24 mouse cellular contexts compared by ENCODE assay signal in genomic region chr4:53410752-53411151, GRCm38 (mm10). TPM values are rescaled to one million over a fixed set of nuclear protein-coding genes. Genes with fewer than 3 reads are reported as not detected.
DNase-seq lines count a peak whose midpoint lies in the region; ATAC-seq lines count a peak whose summit lies in the region.
"Had no signal": no experiment of that assay in that cellular context is flagged by ENCODE, and none has a peak within 500 bp of the region (broad histone marks: within the 10 kb centered on the region; RNA-seq: fewer than 3 reads in every experiment).

No protein-coding gene starts in this region.

- ATAC-seq in common myeloid progenitor, adult 5-6 weeks (replicated peaks; ENCODE audit: low read depth, poor library complexity, severe bottlenecking), result peak; percentile 53
- ATAC-seq in neutrophil, adult 5-6 weeks (ENCODE audit: extremely low read depth, insufficient number of reproducible peaks, low FRiP score, poor library complexity, severe bottlenecking), result peak; percentile 58; the same call in 1 of the 2 replicates
- ATAC-seq in megakaryocyte-erythroid progenitor cell, adult 5-6 weeks (replicated peaks; ENCODE audit: low FRiP score, low TSS enrichment, poor library complexity, severe bottlenecking), result no peak
- ATAC-seq in forebrain, embryonic 16.5 days, result no peak
- ATAC-seq: activated CD4-positive, CD25-positive, alpha-beta regulatory T cell, adult 4 months; forebrain, embryonic 14.5 days; intestine, embryonic 15.5 days; Patski had no signal

- no peak overlapping the region for H3K4me2 ChIP-seq in forebrain, embryonic 16.5 days (ENCODE audit: low read length)
- H3K4me2 ChIP-seq: hindbrain, embryonic 14.5 days; intestine, embryonic 15.5 days had no signal

- no peaks in the 10 kb centered on the region for H3K79me2 ChIP-seq in macrophage (ENCODE audit: inconsistent target)

- no peaks in the 10 kb centered on the region for H3K27me3 ChIP-seq in forebrain, embryonic 16.5 days (replicated peaks; ENCODE audit: control insufficient read depth, insufficient read depth, low read length)
- H3K27me3 ChIP-seq: intestine, embryonic 15.5 days; Patski had no signal

- H3K27ac ChIP-seq in macrophage, result peak overlapping the region; percentile 33
- H3K27ac ChIP-seq in forebrain, embryonic 16.5 days (ENCODE audit: low read length), result no peak overlapping the region
- H3K27ac ChIP-seq: embryonic facial prominence, embryonic 10.5 days; forebrain, embryonic 10.5 days; heart, embryonic 10.5 days; hindbrain, embryonic 10.5 days; hindbrain, embryonic 14.5 days; intestine, embryonic 15.5 days had no signal

- H3K4me1 ChIP-seq in forebrain, embryonic 16.5 days (replicated peaks; ENCODE audit: control insufficient read depth, insufficient read depth, low read length), result no peaks in the 10 kb centered on the region
- H3K4me1 ChIP-seq: intestine, embryonic 15.5 days had no signal

- peak; percentile 35 to 46 for DNase-seq in B cell, adult 2 months
- DNase-seq in cerebellum, adult 9-10 months, result no peak
- DNase-seq: adrenal gland, postnatal 14 days; cerebellum, adult 11-12 months; cerebellum, adult 9-11 months; cerebellum, postnatal 36 days; gastrocnemius, postnatal 25 days; heart, adult 18-20 months; heart, postnatal 10 days had no signal

- H3K9ac ChIP-seq in forebrain, embryonic 16.5 days (replicated peaks; ENCODE audit: low read depth, low read length), result no peak overlapping the region
- H3K9ac ChIP-seq: hindbrain, embryonic 14.5 days; intestine, embryonic 15.5 days had no signal

- no peaks in the 10 kb centered on the region for H3K9me3 ChIP-seq in forebrain, embryonic 16.5 days (ENCODE audit: control insufficient read depth, low read length)
- H3K9me3 ChIP-seq: embryonic facial prominence, embryonic 10.5 days; forebrain, embryonic 10.5 days; heart, embryonic 10.5 days; hindbrain, embryonic 10.5 days; intestine, embryonic 15.5 days had no signal

- H3K36me3 ChIP-seq in macrophage (ENCODE audit: inconsistent target), result no peaks in the 10 kb centered on the region
- no peaks in the 10 kb centered on the region for H3K36me3 ChIP-seq in forebrain, embryonic 16.5 days (ENCODE audit: control insufficient read depth, insufficient read depth)
- H3K36me3 ChIP-seq: embryonic facial prominence, embryonic 10.5 days; forebrain, embryonic 10.5 days; heart, embryonic 10.5 days; hindbrain, embryonic 10.5 days; intestine, embryonic 15.5 days had no signal

- H3K4me3 ChIP-seq in macrophage (ENCODE audit: inconsistent target), result no peak overlapping the region
- no peak overlapping the region for H3K4me3 ChIP-seq in forebrain, embryonic 16.5 days (replicated peaks; ENCODE audit: low read length)
- H3K4me3 ChIP-seq: embryonic facial prominence, embryonic 10.5 days; erythroblast, embryonic 14.5 days; forebrain, embryonic 10.5 days; heart, embryonic 10.5 days; hindbrain, embryonic 10.5 days; intestine, embryonic 15.5 days had no signal

- WGBS in macrophage (ENCODE audit: missing documents), result 37% methylated on average over 5 of the region's 5 CpGs
- whole genome bisulfite sequencing in forebrain, embryonic 16.5 days, result 74% methylated on average over 5 of the region's 5 CpGs

RNA-seq across cellular contexts. Expression of gene Slc44a1, which starts 29.5 kb away (rescaled TPM):
- 8.1 and 8.6 TPM in 2 replicates for total RNA-seq in common myeloid progenitor, adult 5-6 weeks (2017)
- total RNA-seq in macrophage (2018; cell fraction: chromatin; rRNA removed), result 100 to 1,000 TPM in 8 of 26 experiments, 10 to 100 TPM in 18; 15.3 to 654 (median 28.1) TPM
- 100 to 1,000 TPM in 2 of 26 experiments, 10 to 100 TPM in 24; 22.7 to 193 (median 36.7) TPM for total RNA-seq in macrophage (2018; cell fraction: cytosol; rRNA removed)
- 100 to 1,000 TPM in 8 of 26 experiments, 10 to 100 TPM in 18; 24.3 to 545 (median 43.8) TPM for total RNA-seq in macrophage (2018; cell fraction: nucleus; rRNA removed)
- polyA plus RNA-seq in macrophage (2018), result 32.2 to 42.5 TPM (median 33.2 TPM) in 3 replicates
- 53.7 and 63.9 TPM in 2 replicates for total RNA-seq in neutrophil, adult 5-6 weeks (2017)
- 21.7 and 24.2 TPM in 2 replicates for total RNA-seq in megakaryocyte-erythroid progenitor cell, adult 5-6 weeks (2014; fragmentation: Nextera tagmentation)
- 18.0 and 21.5 TPM in 2 replicates for total RNA-seq in megakaryocyte-erythroid progenitor cell, adult 5-6 weeks (2017)
- 13.7 and 19.6 TPM in 2 replicates for polyA plus RNA-seq in forebrain, embryonic 16.5 days (2015; fragmentation: Nextera tagmentation; extraction: Ambion mirVana)

Comparison
In these comparisons a context has a peak if more than half of its experiments do, and no peak if none do; other contexts are left out.
1. ATAC-seq: peak in common myeloid progenitor, adult 5-6 weeks (single experiment) and neutrophil, adult 5-6 weeks (single experiment); none in megakaryocyte-erythroid progenitor cell, adult 5-6 weeks (single experiment) and forebrain, embryonic 16.5 days (single experiment).